Mouse (Mus musculus) cerebellum, adult 2 months (tissue): Measurements from ENCODE around the gene Pcdh10.

Experiments used
- CTCF ChIP-seq: fragments of 200-500 bp; IDR thresholded peaks from 2 replicates; pipeline ENCODE4 v1.5.1; 2011; ENCODE audit warnings: low read depth, mild to moderate bottlenecking, control low read depth, low read length, moderate library complexity, borderline replicate concordance; ENCODE audit not compliant: insufficient read depth
- POLR2A ChIP-seq: fragments of 200-500 bp; IDR thresholded peaks from 2 replicates; pipeline ENCODE4 v1.6.1; 2011; ENCODE audit warnings: low read length, control low read depth, borderline replicate concordance; ENCODE audit not compliant: insufficient read depth

DNA sequence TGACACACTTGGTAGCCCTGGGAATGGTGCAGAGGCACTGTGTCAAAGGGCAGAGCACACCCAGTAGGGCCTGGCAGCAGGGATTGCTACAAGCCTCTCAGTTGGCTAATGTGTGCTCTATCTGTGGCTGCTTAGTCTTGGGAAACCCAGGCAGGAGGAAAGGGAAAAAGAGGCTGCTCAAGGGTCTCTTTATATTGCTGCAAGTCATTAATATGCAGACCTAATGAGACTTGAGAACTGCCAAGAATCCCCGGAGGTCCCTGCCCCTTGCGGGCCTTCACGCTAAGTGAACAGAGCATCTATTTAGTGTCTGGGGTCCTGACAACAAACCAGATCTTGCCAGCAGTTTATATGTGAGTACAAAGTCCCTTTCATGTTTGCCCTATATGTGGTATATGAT, 6.8 kb downstream of the Pcdh10 start:
- TF ChIP-seq CTCF (no peak), POLR2A (no peak)
